Mouse (Mus musculus) myocyte (in vitro differentiated cells): ENCODE data around the gene Cldn10. TPM values are rescaled to one million over a fixed set of nuclear protein-coding genes. Genes with fewer than 3 reads are reported as not detected.

Experiments used
- H3K27me3 ChIP-seq: one replicate; pipeline ENCODE4 v1.6.1; 2011; ENCODE audit not compliant: control insufficient read depth, insufficient read depth, insufficient read length
- H3K36me3 ChIP-seq: one replicate; pipeline ENCODE4 v1.6.1; 2011; ENCODE audit not compliant: control insufficient read depth, insufficient read depth
- H3K4me2 ChIP-seq: one replicate; pipeline ENCODE4 v1.6.1; 2011; ENCODE audit warnings: low read depth, control low read depth
- H3K4me3 ChIP-seq: one replicate; pipeline ENCODE4 v1.5.1; 2011; ENCODE audit warnings: mild to moderate bottlenecking, control low read depth, moderate library complexity
- H3K79me2 ChIP-seq: one replicate; pipeline ENCODE4 v1.6.1; 2011; ENCODE audit not compliant: control insufficient read depth, insufficient read depth
- H3ac ChIP-seq: one replicate; pipeline ENCODE4 v1.6.1; 2011; ENCODE audit not compliant: control insufficient read depth, insufficient read length
- CEBPB ChIP-seq: IDR thresholded peaks from 2 replicates; pipeline ENCODE4 v1.6.1; 2011; ENCODE audit warnings: mild to moderate bottlenecking, moderate library complexity; ENCODE audit not compliant: poor library complexity, insufficient read depth, severe bottlenecking
- E2F4 ChIP-seq: IDR thresholded peaks from one replicate; pipeline ENCODE4 v1.6.1; 2011; ENCODE audit warnings: mild to moderate bottlenecking, control low read depth, moderate library complexity; ENCODE audit not compliant: insufficient read depth
- MAX ChIP-seq: IDR thresholded peaks from one replicate; pipeline ENCODE4 v1.6.1; 2011; ENCODE audit warnings: low read depth, mild to moderate bottlenecking, control low read depth
- MYOD1 ChIP-seq, 3 experiments: IDR thresholded peaks; one replicate each; pipeline ENCODE4 v1.6.1; 2011; ENCODE audit warnings: control low read depth in 2 of 3, low read depth in 2 of 3, mild to moderate bottlenecking in 2 of 3, moderate library complexity in 1 of 3; ENCODE audit not compliant: insufficient read length in 2 of 3, control insufficient read depth in 1 of 3
- MYOG ChIP-seq, 3 experiments: IDR thresholded peaks; one replicate each; pipeline ENCODE4 v1.6.1; 2011; ENCODE audit warnings: control low read depth in 2 of 3, low read depth in 2 of 3, mild to moderate bottlenecking in 2 of 3; ENCODE audit not compliant: insufficient read length in 2 of 3, control insufficient read depth in 1 of 3, insufficient read depth in 1 of 3
- POLR2A ChIP-seq: IDR thresholded peaks from one replicate; pipeline ENCODE4 v1.6.1; 2011; ENCODE audit warnings: low read depth, mild to moderate bottlenecking, control low read depth, moderate library complexity; ENCODE audit not compliant: insufficient read length
- POLR2AphosphoS2 ChIP-seq: IDR thresholded peaks from one replicate; pipeline ENCODE4 v1.6.1; 2011; ENCODE audit warnings: low read depth, control low read depth; ENCODE audit not compliant: insufficient read length
- REST ChIP-seq: IDR thresholded peaks from one replicate; pipeline ENCODE4 v1.6.1; 2011; ENCODE audit warnings: mild to moderate bottlenecking, control low read depth, moderate library complexity; ENCODE audit not compliant: insufficient read depth, insufficient read length
- SRF ChIP-seq: IDR thresholded peaks from one replicate; pipeline ENCODE4 v1.6.1; 2011; ENCODE audit warnings: low read depth; ENCODE audit not compliant: control insufficient read depth, insufficient read length
- TCF12 ChIP-seq: IDR thresholded peaks from one replicate; pipeline ENCODE4 v1.6.1; 2011; ENCODE audit warnings: mild to moderate bottlenecking, control low read depth; ENCODE audit not compliant: poor library complexity, insufficient read depth, severe bottlenecking
- TCF3 ChIP-seq: IDR thresholded peaks from one replicate; pipeline ENCODE4 v1.6.1; 2011; ENCODE audit warnings: low read depth, control low read depth; ENCODE audit not compliant: insufficient read length
- USF1 ChIP-seq: IDR thresholded peaks from one replicate; pipeline ENCODE4 v1.6.1; 2011; ENCODE audit warnings: low read depth, mild to moderate bottlenecking, control low read depth, moderate library complexity
- polyA plus RNA-seq: library from polyadenylated mRNA; unstranded; fragments of >200 nt; fragmentation: generic; extraction: Trizol; gene quantifications from one replicate; pipeline ENCODE4 v1.2.1, GENCODE M21; 2012; ENCODE audit warnings: missing spikeins

Cldn10 gene
- polyA plus RNA-seq, 1 experiment = not detected

DNA sequence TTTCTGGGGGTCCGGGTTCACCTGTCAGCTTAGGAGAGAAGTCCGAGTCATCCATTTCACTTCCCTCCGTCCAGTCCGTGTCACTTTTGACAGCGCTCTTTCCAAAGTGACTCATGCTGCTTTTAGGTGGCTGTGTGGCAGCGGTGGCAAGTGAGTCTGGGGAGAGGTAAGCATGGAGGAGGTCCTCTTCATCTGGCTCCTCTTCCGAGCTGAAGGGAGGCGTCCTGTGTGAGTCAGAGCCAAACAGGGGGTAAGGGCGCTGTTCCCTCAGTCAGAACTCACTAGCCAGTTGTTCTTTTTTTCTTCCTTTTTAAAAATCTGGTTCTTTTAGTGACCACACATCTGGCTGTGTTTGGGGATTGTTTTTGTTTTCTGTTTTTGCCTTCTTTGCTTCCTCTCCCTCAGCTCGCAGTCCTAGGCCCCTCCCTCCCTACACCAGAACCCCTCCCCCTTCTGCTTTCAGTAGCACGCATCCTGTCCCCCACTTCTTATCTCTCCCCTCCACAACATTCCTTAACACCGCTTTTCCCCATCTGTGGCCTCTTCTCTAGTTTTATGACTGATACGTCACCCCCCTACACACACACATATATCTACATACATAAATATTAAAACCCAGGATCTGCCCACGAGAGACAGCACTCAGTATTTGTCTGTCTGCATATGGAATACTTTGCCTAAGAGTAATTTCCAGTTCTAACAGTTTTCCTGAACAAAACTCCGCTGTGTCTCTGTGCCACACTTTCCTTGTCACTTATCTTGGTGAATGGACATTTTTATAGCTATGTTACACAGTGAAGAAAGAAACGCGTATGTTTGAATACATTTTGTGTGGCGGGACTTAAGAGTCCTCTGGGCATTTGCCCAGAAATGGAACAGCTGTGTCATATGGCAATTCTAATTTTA lies 95.9 kb downstream of the Cldn10 start:
- no peak overlapping the region for H3K4me3 ChIP-seq
- no peak overlapping the region for H3K4me2 ChIP-seq
- no peaks in the 10 kb centered on the region for H3K27me3 ChIP-seq
- H3K79me2 ChIP-seq = no peaks in the 10 kb centered on the region
- no peak for TF ChIP-seq POLR2A
- TF ChIP-seq E2F4 = no peak
- TF ChIP-seq POLR2AphosphoS2 = no peak
- no peak for TF ChIP-seq MYOD1 (IDR thresholded peaks at IDR 0.05; ENCODE audit: control insufficient read depth in 1 of 3, insufficient read length in 2 of 3, low read depth in 2 of 3)
- no peak for TF ChIP-seq MAX
- no peak for TF ChIP-seq TCF12
- TF ChIP-seq TCF3 = no peak
- TF ChIP-seq REST = no peak
- H3ac ChIP-seq = no peak overlapping the region
- no peaks in the 10 kb centered on the region for H3K36me3 ChIP-seq

DNA sequence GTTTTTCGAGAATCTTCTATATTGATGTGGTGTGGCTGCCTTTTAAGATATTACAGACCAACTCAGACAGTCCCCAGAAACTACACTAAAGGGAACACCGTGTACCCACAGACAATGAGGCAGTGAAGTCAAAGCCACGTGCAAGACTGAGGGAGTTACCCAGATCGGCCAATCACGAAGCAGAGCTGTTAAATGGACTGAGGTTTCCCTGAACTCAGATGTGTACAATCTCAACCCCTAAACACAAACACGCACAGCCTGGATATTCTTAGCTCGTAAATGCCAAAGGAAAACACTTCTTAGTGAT lies 96.5 kb downstream of the Cldn10 start:
- Histone ChIP-seq H3K27me3 (no peaks in the 10 kb centered on the region), H3K79me2 (no peaks in the 10 kb centered on the region), H3K4me2 (no peak overlapping the region), H3K4me3 (no peak overlapping the region), H3K36me3 (no peaks in the 10 kb centered on the region), H3ac (no peak overlapping the region)
- TF ChIP-seq SRF = no peak
- no peak for TF ChIP-seq E2F4
- TF ChIP-seq MYOG (IDR thresholded peaks at IDR 0.05; ENCODE audit: control insufficient read depth in 1 of 3, insufficient read depth in 1 of 3, insufficient read length in 2 of 3, low read depth in 2 of 3) = no peak

DNA sequence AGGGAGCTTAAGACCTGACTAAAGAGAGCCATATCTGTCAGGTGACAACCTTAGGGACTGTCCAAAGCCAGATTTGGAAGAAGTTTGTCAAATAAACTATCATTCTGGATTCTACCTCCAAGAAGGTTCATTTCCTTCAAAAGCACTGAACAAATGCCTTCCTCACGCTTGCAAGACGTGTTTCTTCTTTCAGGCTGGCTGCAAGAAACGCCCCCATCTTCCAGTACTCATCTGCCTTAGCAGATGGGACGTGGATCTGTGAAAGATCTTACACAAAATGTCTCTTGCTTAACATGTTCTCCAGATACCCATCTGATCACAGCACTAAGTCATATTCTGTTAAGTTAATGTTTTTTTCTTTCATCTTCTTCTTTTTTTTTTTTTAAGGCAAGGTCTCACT lies 102.4 kb downstream of the Cldn10 start:
- TF ChIP-seq TCF12 = no peak
- peaks cover 8% of the 10 kb centered on the region for H3K36me3 ChIP-seq
- no peaks in the 10 kb centered on the region for H3K79me2 ChIP-seq
- no peaks in the 10 kb centered on the region for H3K27me3 ChIP-seq
- no peak overlapping the region for H3K4me2 ChIP-seq
- no peak overlapping the region for H3K4me3 ChIP-seq
- H3ac ChIP-seq = no peak overlapping the region

DNA sequence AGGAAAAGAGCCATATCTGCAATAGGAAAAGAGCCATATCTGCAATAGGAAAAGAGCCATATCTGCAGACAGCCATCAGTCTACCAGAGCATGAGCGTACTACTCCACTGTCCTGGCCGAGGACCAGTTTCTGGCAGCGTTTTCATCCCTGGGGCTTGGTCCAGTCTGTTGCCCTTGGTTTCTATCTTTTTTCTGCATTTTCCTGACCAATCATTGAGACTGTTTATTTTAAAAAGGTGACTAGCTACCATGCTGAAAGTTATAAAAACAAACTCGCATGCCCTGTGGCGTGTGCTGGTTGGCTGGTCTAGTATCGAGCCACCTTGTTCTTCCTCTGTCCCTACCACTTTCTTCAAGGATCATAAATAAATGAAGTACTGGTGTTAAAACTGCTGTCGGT lies 107.5 kb downstream of the Cldn10 start:
- TF ChIP-seq CEBPB = no peak
- no peak for TF ChIP-seq REST
- TF ChIP-seq SRF = no peak
- no peak for TF ChIP-seq USF1
- TF ChIP-seq POLR2AphosphoS2 = no peak
- no peak for TF ChIP-seq POLR2A
- TF ChIP-seq TCF3 = no peak
- TF ChIP-seq TCF12 = no peak
- no peak for TF ChIP-seq MAX
- TF ChIP-seq MYOG (IDR thresholded peaks at IDR 0.05; ENCODE audit: control insufficient read depth in 1 of 3, insufficient read depth in 1 of 3, insufficient read length in 2 of 3, low read depth in 2 of 3) = no peak
- Histone ChIP-seq H3K79me2 (no peaks in the 10 kb centered on the region), H3K4me2 (no peak overlapping the region), H3K27me3 (no peaks in the 10 kb centered on the region), H3K36me3 (peaks cover 8% of the 10 kb centered on the region), H3ac (no peak overlapping the region), H3K4me3 (no peak overlapping the region)

DNA sequence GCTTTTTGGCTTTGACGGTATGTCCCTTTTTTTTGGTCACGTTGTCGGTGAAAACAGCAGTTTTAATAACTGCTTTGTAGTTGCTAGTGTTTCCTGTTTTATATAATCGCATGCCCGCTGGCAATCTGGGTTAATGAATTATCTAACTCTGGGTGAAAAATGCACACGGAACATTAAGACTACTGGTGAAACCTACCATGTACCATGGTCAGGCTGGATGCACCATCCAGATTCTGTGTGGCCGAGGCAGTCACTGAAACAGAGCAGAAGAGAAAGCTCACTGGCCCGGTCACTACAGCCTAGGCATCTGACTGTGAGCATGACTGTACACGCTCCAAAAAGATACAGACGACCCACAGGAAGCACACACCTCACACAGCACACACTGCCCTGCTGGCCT lies 107.9 kb downstream of the Cldn10 start:
- no peak overlapping the region for H3K4me3 ChIP-seq
- no peak overlapping the region for H3K4me2 ChIP-seq
- no peak overlapping the region for H3ac ChIP-seq
- H3K27me3 ChIP-seq = no peaks in the 10 kb centered on the region
- H3K36me3 ChIP-seq = peaks cover 8% of the 10 kb centered on the region
- no peaks in the 10 kb centered on the region for H3K79me2 ChIP-seq
- TF ChIP-seq USF1 = no peak
- TF ChIP-seq POLR2A = no peak
- TF ChIP-seq TCF3 = no peak
- TF ChIP-seq SRF = no peak
- no peak for TF ChIP-seq E2F4
- no peak for TF ChIP-seq MAX
- TF ChIP-seq CEBPB = no peak
- TF ChIP-seq REST = no peak
- no peak for TF ChIP-seq MYOG (IDR thresholded peaks at IDR 0.05; ENCODE audit: control insufficient read depth in 1 of 3, insufficient read depth in 1 of 3, insufficient read length in 2 of 3, low read depth in 2 of 3)
- TF ChIP-seq TCF12 = no peak
- TF ChIP-seq POLR2AphosphoS2 = no peak
- TF ChIP-seq MYOD1 (IDR thresholded peaks at IDR 0.05; ENCODE audit: control insufficient read depth in 1 of 3, insufficient read length in 2 of 3, low read depth in 2 of 3) = no peak
